Mouse (Mus musculus) E14TG2a.4 (cell line): ENCODE data around the gene Fap.

Experiments used
- H3K27me3 ChIP-seq: 2 replicates; pipeline ENCODE4 v1.6.1; 2014; ENCODE audit warnings: low read length, control low read depth; ENCODE audit not compliant: insufficient read depth
- H3K36me3 ChIP-seq: 2 replicates; pipeline ENCODE4 v1.6.1; 2014; ENCODE audit warnings: low read length, control low read depth; ENCODE audit not compliant: insufficient read depth
- H3K4me1 ChIP-seq: replicated peaks from 2 replicates; pipeline ENCODE4 v1.6.1; 2014; ENCODE audit warnings: low read depth, low read length, control low read depth
- H3K4me3 ChIP-seq: replicated peaks from 2 replicates; pipeline ENCODE4 v1.5.1; 2014; ENCODE audit warnings: mild to moderate bottlenecking, low read length
- H3K9me3 ChIP-seq: 2 replicates; pipeline ENCODE4 v1.6.1; 2014; ENCODE audit warnings: low read length, control low read depth
- CTCF ChIP-seq: conservative IDR thresholded peaks from 2 replicates; pipeline ENCODE4 v1.5.1; 2014; ENCODE audit warnings: low read length
- NANOG ChIP-seq: IDR thresholded peaks from 2 replicates; pipeline ENCODE4 v1.6.1; 2014; ENCODE audit warnings: borderline replicate concordance, low read length, mixed read lengths
- POU5F1 ChIP-seq: IDR thresholded peaks from 2 replicates; pipeline ENCODE4 v1.6.1; 2014; ENCODE audit warnings: low read length, borderline replicate concordance

Gene Fap

GRCm38 (mm10) chr2:62589333-62589732 lies 15.5 kb upstream of the Fap start:
- no peaks in the 10 kb centered on the region; the same call in 1 of the 2 replicates for H3K9me3 ChIP-seq
- H3K4me3 ChIP-seq, result no peak overlapping the region
- no peak for TF ChIP-seq NANOG
- no peak for TF ChIP-seq POU5F1
- no peak for TF ChIP-seq CTCF
- no peaks in the 10 kb centered on the region for H3K4me1 ChIP-seq
- no peaks in the 10 kb centered on the region for H3K27me3 ChIP-seq
- H3K36me3 ChIP-seq, result no peaks in the 10 kb centered on the region

- H3K4me3 ChIP-seq, result no peak overlapping the region
- no peaks in the 10 kb centered on the region for H3K9me3 ChIP-seq
- no peaks in the 10 kb centered on the region for H3K27me3 ChIP-seq
- no peaks in the 10 kb centered on the region for H3K4me1 ChIP-seq
- no peak for TF ChIP-seq NANOG
- no peak for TF ChIP-seq POU5F1
- no peaks in the 10 kb centered on the region for H3K36me3 ChIP-seq
Observed at GRCm38 (mm10) chr2:62585769-62586168, 11.9 kb upstream of the Fap start.

- no peaks in the 10 kb centered on the region for H3K9me3 ChIP-seq
- no peaks in the 10 kb centered on the region for H3K36me3 ChIP-seq
- H3K4me1 ChIP-seq, result no peaks in the 10 kb centered on the region
- TF ChIP-seq NANOG, result no peak
- TF ChIP-seq CTCF, result no peak
- no peak for TF ChIP-seq POU5F1
- no peaks in the 10 kb centered on the region; the same call in 1 of the 2 replicates for H3K27me3 ChIP-seq
- H3K4me3 ChIP-seq, result no peak overlapping the region
Observed at GRCm38 (mm10) chr2:62574962-62575361, 1.1 kb upstream of the Fap start.

- no peaks in the 10 kb centered on the region for H3K36me3 ChIP-seq
- TF ChIP-seq NANOG (no peak), POU5F1 (no peak), CTCF (no peak)
- no peak overlapping the region for H3K4me3 ChIP-seq
- no peaks in the 10 kb centered on the region for H3K4me1 ChIP-seq
- no peaks in the 10 kb centered on the region for H3K9me3 ChIP-seq
- H3K27me3 ChIP-seq, result no peaks in the 10 kb centered on the region; the same call in 1 of the 2 replicates
Observed at GRCm38 (mm10) chr2:62574250-62574649, 375 bp upstream of the Fap start.

GRCm38 (mm10) chr2:62573099-62573752 lies 649 bp downstream of the Fap start:
- TF ChIP-seq CTCF (no peak), NANOG (no peak), POU5F1 (no peak)
- no peaks in the 10 kb centered on the region; the same call in 1 of the 2 replicates for H3K27me3 ChIP-seq
- H3K4me3 ChIP-seq, result no peak overlapping the region
- no peaks in the 10 kb centered on the region for H3K4me1 ChIP-seq
- H3K36me3 ChIP-seq, result no peaks in the 10 kb centered on the region
- H3K9me3 ChIP-seq, result no peaks in the 10 kb centered on the region

GRCm38 (mm10) chr2:62564687-62565086 lies 9.2 kb downstream of the Fap start:
- H3K27me3 ChIP-seq, result no peaks in the 10 kb centered on the region
- H3K9me3 ChIP-seq, result no peaks in the 10 kb centered on the region
- TF ChIP-seq POU5F1, result no peak
- TF ChIP-seq CTCF, result no peak
- TF ChIP-seq NANOG, result no peak

GRCm38 (mm10) chr2:62562661-62563485 lies 11.0 kb downstream of the Fap start:
- H3K9me3 ChIP-seq, result peaks cover under 1% of the 10 kb centered on the region; the same call in 1 of the 2 replicates
- H3K4me1 ChIP-seq, result no peaks in the 10 kb centered on the region
- H3K27me3 ChIP-seq, result no peaks in the 10 kb centered on the region
- H3K36me3 ChIP-seq, result no peaks in the 10 kb centered on the region
- H3K4me3 ChIP-seq, result no peak overlapping the region
- TF ChIP-seq POU5F1 (no peak), CTCF (no peak), NANOG (no peak)

More at GRCm38 (mm10) chr2:62564687-62565086, 9.2 kb downstream of the Fap start:
- no peaks in the 10 kb centered on the region for H3K36me3 ChIP-seq
- no peak overlapping the region for H3K4me3 ChIP-seq
- no peaks in the 10 kb centered on the region for H3K4me1 ChIP-seq

GRCm38 (mm10) chr2:62557417-62557816 lies 16.5 kb downstream of the Fap start:
- Histone ChIP-seq H3K4me3 (no peak overlapping the region), H3K4me1 (no peaks in the 10 kb centered on the region), H3K27me3 (no peaks in the 10 kb centered on the region), H3K9me3 (peaks cover 6% of the 10 kb centered on the region; the same call in 1 of the 2 replicates), H3K36me3 (no peaks in the 10 kb centered on the region)
- TF ChIP-seq NANOG, result no peak
- TF ChIP-seq CTCF, result peak; percentile 37
- no peak for TF ChIP-seq POU5F1
